Mouse (Mus musculus) layer of hippocampus, postnatal 25 days (tissue): ENCODE data around the gene Smad5. TPM values are rescaled to one million over a fixed set of nuclear protein-coding genes. Genes with fewer than 3 reads are reported as not detected.

ENCODE experiments used
- DNase-seq, 2 experiments: peaks; one replicate each; pipeline ENCODE4 v3.0.0; 2022; ENCODE audit warnings: mixed read lengths in 2 of 2, low spot score in 1 of 2; ENCODE audit errors: extremely low spot score in 1 of 2
- total RNA-seq, 2 experiments: library from RNA; stranded (reverse); gene quantifications; 2 replicates each; pipeline ENCODE4 v1.2.3; 2021

Gene Smad5
- total RNA-seq, 2 experiments from 2014 or later: 23.3 to 26.3 TPM

DNA sequence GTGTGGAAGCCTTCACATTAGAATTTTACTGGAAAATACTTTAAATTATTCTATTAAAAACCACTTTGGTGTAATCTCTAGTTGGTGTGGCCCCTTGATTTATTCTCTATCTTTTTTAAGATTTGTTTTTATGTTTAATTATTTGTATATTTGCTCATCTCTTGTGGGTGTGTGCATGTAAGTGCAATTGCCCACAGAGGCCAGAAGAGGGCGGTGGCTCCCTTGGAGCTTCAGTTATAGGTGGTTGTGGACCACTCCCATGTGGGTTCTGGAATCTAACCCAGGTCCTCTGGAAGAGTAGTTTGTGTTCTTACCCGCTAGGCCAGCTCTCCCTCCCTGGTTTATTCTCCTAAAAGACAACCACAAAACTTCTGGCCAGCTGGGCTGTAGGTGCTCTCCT lies 3.4 kb upstream of the Smad5 start:
- no peak for DNase-seq

GRCm38 (mm10) chr13:56700981-56701380 lies 1.8 kb upstream of the Smad5 start:
- DNase-seq: no peak

DNA sequence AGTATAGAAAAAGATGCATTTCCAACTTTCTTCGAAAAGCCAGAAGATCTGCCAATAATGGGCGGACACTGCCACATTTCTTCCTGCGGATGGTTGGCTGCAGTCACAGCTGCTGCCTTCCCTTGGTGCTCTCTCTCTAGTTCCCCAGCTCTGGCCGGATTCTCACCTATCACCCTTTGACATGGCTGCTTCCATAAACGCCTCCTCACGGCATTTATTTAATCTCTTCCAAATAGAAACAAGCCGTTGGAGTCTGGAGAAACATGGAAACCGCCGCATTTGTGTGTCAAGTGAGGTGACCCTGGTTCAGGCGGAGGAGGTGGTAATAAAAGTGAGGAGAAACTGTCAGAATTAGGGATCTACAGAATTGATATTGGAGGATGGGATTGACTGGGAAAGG lies 886 bp upstream of the Smad5 start:
- no peak for DNase-seq

DNA sequence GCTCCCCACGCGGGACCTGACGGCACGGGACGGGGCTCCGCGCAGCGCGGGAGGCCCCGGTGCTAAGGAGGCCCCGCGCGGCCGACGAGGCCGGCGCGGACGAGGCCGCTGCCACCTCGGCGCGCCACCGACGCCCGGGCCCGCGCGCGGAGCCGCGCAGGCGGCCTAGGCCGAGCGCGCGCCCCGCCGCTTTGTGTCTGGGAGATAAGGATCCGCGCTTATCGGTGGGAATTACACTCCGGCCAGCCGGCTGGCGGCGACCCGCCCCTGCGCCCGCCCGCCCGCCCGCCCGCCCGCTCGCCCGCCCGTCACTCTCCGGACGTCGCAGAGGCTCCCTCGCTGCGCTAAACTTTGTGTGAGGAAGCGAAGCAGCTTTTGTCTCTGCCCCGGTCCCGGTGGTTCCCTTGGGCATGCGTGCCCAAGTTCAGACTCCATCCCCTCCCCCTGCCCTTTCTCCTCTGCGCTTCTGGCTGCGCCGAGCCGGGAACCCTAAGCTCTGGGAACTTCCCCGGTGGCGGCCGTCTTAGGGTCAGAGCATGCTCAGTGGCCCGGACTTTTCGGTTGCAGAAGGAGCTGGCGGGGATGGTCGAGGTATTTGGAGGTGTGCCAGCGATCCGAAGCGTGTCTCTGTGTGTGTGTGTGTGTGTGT lies 536 bp downstream of the Smad5 start:
- peak; percentile 44 to 52 for DNase-seq

DNA sequence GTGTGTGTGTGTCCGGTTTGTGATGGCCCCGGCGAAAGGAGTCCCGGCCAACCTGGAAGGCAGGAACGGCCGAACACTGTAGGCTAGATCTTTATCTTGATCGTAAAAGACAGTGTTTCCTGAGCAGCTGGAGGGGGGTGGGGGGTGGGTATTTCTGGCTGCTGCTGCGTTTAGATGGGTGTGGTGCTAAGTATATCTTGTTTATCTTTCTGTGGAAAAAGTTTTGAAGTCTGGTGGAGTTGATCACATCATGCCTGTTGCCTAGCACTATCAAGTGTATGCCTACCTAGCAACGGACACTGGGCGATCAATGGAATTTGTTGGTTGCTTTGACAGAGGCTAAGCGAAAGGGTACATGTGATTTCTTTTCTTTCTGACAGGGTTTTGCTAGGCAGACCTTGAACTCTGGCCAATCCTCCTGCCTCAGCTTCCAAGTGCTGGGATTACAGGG lies 1.1 kb downstream of the Smad5 start:
- no peak for DNase-seq

- no peak for DNase-seq
Observed at GRCm38 (mm10) chr13:56704596-56704995, 1.8 kb downstream of the Smad5 start.

- DNase-seq: no peak
Observed at GRCm38 (mm10) chr13:56707111-56707510, 4.3 kb downstream of the Smad5 start.

- DNase-seq: no peak
Observed at GRCm38 (mm10) chr13:56707606-56708005, 4.8 kb downstream of the Smad5 start.

DNA sequence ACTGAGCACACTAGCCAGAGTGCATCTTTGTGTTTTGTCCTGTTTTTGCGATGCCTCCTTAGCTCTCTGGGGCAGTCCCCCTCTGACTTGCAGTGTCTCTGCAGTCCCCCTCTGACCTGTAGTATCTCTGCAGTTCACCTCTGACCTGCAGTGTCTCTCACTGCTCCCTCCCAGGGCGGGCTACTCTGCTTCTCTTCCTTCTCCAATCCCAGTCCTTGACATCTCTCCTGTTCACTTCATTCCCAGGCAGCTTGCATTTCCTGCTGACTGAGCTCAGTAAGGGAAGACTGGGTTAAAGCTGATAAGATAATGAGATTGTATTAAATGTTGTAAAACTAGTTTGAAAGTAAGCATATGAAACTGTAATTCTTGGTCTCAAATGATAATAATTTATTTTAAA lies 7.8 kb downstream of the Smad5 start:
- no peak for DNase-seq

DNA sequence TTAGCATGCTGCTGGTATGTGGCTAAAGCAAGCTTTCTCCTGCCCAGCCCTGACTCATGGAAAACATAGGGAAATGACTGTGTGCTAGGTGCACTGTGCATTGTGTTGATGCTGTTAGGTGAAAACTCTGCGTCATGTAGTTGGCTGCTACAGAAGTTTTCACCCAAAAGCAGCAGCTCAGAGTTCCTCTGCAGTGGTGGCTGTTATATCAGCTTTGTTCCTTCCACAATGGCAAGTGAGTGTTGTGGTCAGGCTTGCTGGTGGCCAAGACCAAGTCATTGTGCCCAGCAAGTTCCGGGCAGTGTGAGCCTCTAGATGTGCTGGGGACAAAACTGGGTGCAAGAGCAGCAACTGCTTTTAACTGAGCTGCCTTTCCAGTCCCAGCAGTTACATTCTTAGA lies 9.4 kb downstream of the Smad5 start:
- no peak for DNase-seq

DNA sequence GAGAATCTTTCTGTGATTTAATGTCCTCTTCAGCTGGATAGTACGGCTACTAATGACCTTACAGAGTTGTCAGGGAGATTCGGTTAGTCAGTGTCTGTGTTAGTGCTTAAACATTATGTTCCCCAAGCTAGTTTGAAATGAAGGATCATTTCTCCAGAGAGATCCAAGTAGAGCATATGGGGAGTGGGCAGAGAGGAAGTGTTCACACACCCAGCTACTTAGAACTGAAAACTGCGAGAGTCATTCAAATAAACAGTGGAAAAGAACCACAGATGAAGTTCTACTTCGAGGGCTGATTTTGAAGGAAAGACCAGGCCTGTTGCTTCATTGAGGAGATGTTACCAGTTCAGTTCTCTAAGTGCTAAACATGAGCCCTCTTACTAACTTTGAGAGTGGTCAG lies 23.7 kb downstream of the Smad5 start:
- no peak for DNase-seq

DNA sequence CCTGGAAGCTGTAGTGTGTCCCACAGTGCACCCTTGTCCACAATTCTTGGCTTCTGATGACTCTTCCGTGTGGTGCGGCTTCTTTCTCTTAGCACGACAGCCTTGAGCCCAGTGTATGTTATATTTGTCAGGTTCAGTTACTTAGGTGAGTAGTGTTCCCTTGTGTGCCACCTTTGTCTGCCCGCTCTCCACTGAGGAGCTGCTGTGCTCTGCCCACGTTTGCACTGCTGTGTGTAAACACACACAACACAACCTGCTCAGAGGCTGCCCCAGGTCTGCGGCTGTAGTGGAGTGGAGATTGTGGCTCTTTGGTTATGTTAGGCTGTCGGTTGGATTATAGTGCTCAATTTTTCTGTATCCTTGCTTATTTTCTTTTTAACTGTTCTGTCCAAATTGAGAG lies 26.2 kb downstream of the Smad5 start:
- DNase-seq: no peak

- DNase-seq: no peak
Observed at GRCm38 (mm10) chr13:56734617-56735016, 31.8 kb downstream of the Smad5 start.

DNA sequence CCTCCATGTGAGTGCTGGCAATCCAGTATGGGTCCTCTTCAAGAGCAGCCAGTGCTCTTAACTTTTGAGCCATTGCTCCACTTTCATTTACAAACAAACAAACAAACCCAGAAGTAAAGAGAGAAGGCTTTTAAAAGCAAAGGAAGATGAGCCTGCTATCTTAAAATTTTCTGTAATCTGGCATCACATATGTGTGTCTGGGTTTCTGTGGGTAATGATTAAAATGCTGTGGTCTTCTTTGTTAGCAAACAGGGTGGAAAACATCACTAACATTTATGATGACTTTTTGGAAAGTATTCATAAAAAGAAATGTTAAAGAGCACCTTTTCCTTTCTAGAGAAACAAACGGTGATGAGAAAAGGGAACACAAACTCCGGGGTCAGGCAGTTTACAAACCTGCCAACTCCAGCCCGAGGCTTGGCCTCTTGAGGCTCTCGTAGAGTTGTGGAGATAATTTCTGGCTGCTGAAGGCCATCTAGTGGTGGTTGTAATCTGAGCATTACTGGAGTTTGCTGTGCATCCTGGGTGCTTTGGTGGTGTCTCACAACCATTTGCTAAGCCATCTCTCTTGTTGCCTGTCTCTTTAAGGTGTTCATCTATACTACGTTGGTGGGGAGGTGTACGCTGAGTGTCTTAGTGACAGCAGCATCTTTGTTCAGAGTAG lies 32.5 kb downstream of the Smad5 start:
- no peak for DNase-seq

DNA sequence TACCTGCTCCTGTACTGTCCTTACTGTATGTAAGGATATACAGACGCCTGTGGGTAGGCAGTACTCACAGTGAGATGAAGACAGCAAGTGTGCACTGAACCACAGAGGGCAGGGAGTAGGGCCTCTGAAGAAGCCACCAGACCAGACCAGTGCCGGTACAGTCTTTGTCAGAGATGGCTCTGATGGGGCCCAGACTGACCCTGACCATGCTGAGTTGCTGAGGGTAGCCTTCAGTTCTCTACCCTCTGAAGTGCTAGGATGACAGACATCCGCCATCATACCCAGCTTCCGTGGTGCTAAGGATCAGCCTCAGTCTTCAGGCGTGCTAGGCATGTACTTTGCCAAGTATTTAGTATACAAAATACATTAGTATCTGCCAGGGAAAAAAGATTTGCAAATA lies 36.7 kb downstream of the Smad5 start:
- no peak for DNase-seq

- no peak for DNase-seq
Observed at GRCm38 (mm10) chr13:56740496-56740895, 37.7 kb downstream of the Smad5 start.

GRCm38 (mm10) chr13:56741691-56742090 lies 38.9 kb downstream of the Smad5 start:
- DNase-seq: no peak

DNA sequence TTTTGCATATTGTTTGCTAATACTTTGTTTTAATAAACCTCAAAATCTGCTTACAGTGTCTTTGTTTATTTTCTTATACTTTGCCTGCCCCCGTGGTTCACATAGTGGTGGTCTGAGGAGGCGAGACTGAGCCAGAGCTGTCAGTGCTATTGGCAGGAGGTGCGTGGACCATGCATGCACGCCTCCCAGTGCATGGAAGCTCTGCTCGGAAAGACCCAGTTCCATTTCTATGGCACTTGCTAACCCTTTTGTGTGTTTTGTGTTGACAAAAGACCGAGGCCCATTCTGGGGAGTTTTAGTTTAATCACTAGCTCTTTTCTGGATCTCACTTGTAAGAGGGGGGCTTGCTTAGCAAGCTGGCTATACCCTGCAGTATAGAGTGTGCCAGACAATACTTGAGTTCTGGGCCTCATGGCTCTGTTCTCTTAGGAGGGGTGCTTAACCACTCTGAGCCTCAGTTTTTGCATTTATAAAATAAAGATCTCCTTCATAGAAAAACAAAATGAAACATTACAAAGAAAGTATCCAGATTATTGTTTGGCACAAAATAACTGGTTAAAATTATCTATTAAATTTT lies 39.6 kb downstream of the Smad5 start:
- DNase-seq: no peak

DNA sequence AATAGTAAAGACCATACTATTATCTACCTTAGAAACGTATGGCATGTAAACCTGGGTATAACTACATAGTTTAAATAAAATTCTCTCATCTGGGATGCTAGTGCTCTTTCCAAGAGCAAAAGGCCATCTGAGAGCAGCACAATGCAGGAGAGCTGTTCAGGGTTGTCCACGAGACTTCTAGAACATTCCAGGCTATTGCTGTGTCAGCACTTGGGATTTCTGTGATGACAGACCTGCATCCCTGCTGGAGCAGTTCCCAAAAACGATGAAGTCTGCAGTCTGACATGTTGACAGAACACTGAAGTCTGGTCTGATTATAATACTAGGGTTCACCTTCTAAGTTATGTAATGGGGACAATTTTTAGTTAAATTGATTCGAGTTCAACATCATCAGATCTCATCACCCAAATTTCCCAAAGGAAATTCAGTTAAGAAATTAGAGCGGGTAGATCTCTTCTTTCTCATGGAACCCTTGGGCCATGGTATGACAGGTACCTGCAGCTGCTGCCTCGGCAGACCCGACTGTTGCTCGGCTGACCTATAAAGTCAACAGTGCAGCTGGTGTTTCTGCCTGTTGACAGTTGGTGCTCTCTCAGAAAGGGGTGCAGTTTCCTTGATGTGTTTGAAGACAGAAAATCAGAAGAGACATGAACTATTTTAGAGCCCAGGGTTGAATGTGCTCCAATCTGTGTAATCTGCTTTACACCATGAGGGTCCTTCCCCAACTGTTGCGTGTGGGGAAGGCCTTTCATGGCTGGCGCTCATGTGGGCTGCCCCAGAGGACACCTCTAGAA lies 44.1 kb downstream of the Smad5 start:
- no peak for DNase-seq

DNA sequence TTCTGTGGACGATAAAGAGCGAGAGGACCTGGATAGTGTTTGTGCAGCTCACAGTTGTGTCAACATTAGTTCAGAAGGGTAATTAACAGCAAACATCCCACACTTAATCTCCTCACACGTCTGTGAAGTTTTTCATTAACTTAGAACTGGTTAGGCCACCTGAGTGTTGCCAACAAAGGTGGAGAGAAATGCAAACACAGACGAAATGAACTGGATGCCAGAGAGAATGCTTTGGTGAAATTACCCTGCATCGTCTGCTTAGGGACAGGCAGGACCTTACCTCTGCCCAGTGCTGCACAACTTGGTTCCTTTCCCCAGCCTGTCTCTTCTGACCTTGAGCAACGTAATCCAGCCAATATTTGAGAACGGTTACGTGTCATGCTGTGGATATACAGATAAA lies 44.7 kb downstream of the Smad5 start:
- DNase-seq: no peak

DNA sequence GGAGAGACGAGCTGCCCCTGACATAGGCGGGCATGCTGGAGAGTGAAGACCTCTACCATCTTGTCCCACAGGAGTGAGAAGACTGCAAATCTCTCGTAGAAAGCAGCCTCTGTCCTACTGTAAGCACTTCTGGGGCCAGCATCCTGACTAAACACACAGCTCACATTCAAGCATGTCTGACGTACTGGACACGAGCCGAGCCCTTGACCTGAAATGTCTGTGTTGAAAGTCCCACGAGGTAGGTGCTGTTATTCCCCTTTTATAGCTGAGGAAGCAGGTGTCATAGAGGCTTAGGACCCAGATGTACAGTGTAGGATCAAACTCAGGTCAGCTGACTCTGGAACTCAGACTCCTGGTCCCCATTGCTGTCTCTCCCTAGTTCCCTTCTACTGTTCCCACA lies 46.6 kb downstream of the Smad5 start:
- DNase-seq: no peak
